Mouse (Mus musculus): ENCODE measurements at regions not wholly inside any gene's neighbourhood (a gene's known extent, or its start where the extent isn't known, plus 50 kb on each side); places are given as distances from the start of the nearest gene placed in this dataset.

DNA sequence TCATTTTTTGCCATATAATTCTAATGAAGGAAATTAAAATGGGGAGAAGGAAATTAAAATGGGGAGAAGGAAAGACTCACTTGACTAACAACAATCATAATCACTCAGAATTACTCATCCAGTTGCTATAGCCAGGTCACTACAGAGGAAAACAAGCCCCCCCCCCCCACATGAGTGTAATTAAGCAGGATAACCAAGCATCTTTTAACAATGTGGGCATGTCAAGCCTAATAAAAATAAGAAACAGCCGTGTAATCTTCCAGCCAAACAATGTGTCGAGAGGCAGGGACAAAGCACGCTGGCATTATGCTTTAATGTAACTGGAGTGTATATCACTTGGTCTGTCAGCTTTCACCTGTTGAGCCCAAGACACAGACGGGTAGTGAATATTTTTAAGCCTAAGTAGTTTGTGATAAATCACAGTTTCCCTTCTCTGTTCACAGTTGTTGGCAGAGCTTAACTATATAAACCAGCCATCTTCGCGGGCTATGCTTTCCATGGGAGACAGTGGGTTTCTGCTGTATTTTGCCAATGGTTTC lies 66.0 kb downstream of the Uqcrfs1 start:
- TF ChIP-seq CTCF (conservative IDR thresholded peaks at IDR 0.05; ENCODE audit: insufficient read depth, insufficient read length, low read depth, low read length), result no peak
- TF ChIP-seq POLR2A (IDR thresholded peaks at IDR 0.05; ENCODE audit: low read depth, low read length), result no peak
